Mouse (Mus musculus): ENCODE results near the gene Ubr1. TPM values are rescaled to one million over a fixed set of nuclear protein-coding genes. Genes with fewer than 3 reads are reported as not detected.
A peak's percentile ranks its signal among the peaks of the same experiment; 100 is the strongest.
"Not testable (repeated sequence)": the region's sequence is repeated elsewhere in the genome, so short reads cannot be mapped to it uniquely, and the experiment has no call there.

The Ubr1 gene
- polyA plus RNA-seq, 1 experiment from 2014 or later: 33.4 TPM

DNA sequence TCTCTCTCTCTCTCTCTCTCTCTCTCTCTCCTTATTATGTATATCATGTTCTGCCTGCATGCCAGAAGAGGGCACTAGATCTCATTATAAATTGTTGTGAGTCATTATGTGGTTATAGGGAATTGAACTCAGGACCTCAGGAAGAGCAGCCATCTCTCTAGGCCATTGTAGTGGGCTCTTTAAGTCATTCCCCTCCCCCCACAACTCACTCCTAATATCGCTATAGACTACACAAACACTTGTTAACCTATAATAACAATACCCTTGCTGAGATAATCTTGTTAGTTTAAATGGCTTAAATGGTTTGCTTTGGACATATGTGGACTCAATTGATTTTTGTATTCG, 8.2 kb upstream of the Ubr1 start:
- 53% methylated on average over 2 of the region's 2 CpGs for WGBS
- no peaks in the 10 kb centered on the region; the same call in 1 of the 2 replicates for H3K36me3 ChIP-seq (ENCODE audit: control insufficient read depth, insufficient read depth, low read length)
- no peak overlapping the region for H3K9ac ChIP-seq (ENCODE audit: low read depth, low read length)
- H3K4me3 ChIP-seq (ENCODE audit: low read length): no peak overlapping the region
- H3K9me3 ChIP-seq (ENCODE audit: control insufficient read depth, low read length): no peaks in the 10 kb centered on the region
- ATAC-seq: no peak
- no peak overlapping the region for H3K4me2 ChIP-seq (ENCODE audit: low read length)
- H3K27me3 ChIP-seq (replicated peaks; ENCODE audit: control insufficient read depth, insufficient read depth, low read length): no peaks in the 10 kb centered on the region
- no peak overlapping the region for H3K27ac ChIP-seq (ENCODE audit: low read depth, low read length)
- H3K4me1 ChIP-seq (ENCODE audit: control insufficient read depth, insufficient read depth, low read depth, low read length): peaks cover 5% of the 10 kb centered on the region

DNA sequence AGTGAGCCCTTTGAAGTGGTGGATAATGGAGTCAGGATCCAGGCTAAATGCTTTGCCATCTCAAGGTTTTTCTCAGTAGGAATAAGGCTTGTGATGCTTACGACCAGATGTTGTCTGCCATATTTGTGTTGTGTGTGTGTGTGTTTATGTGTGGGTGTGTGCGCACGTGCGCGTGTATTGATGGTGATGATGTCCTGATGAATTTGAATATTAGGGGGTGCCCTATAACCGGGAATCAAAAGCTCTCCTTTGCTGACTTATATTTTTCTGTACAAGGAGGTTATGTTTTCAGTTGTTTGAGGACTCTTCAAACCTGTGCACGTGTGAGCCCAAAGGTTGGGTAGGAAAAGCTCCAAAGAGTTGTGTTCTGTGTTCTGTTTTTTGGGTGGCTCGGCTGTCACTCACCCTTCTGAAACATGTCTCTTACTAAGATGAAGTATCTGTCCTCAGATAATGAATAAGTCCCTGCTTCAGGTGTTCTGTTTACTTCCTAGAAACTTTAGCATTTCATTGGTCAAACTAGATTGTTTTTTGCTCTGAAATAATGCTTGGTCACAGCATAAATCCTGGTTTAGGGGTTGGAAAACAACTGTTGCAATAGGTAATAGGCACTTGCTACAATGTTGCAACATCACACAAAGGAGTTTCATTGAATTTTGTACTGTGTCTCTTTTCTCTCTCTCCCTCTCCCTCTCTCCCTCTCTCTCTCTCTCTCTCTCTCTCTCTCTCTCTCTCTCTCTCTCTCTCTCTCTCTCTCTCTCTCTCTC, 7.6 kb upstream of the Ubr1 start:
- Histone ChIP-seq H3K4me1 (ENCODE audit: control insufficient read depth, insufficient read depth, low read depth, low read length) (peaks cover 5% of the 10 kb centered on the region), H3K27me3 (replicated peaks; ENCODE audit: control insufficient read depth, insufficient read depth, low read length) (no peaks in the 10 kb centered on the region), H3K27ac (ENCODE audit: low read depth, low read length) (peak overlapping the region; percentile 90), H3K4me3 (ENCODE audit: low read length) (peak overlapping the region; percentile 86), H3K4me2 (ENCODE audit: low read length) (peak overlapping the region; percentile 89), H3K36me3 (ENCODE audit: control insufficient read depth, insufficient read depth, low read length) (no peaks in the 10 kb centered on the region; the same call in 1 of the 2 replicates), H3K9ac (ENCODE audit: low read depth, low read length) (peak overlapping the region; percentile 96), H3K9me3 (ENCODE audit: control insufficient read depth, low read length) (no peaks in the 10 kb centered on the region)
- WGBS: 80% methylated on average over 8 of the region's 8 CpGs
- no peak; the same call in 1 of the 2 replicates for ATAC-seq

DNA sequence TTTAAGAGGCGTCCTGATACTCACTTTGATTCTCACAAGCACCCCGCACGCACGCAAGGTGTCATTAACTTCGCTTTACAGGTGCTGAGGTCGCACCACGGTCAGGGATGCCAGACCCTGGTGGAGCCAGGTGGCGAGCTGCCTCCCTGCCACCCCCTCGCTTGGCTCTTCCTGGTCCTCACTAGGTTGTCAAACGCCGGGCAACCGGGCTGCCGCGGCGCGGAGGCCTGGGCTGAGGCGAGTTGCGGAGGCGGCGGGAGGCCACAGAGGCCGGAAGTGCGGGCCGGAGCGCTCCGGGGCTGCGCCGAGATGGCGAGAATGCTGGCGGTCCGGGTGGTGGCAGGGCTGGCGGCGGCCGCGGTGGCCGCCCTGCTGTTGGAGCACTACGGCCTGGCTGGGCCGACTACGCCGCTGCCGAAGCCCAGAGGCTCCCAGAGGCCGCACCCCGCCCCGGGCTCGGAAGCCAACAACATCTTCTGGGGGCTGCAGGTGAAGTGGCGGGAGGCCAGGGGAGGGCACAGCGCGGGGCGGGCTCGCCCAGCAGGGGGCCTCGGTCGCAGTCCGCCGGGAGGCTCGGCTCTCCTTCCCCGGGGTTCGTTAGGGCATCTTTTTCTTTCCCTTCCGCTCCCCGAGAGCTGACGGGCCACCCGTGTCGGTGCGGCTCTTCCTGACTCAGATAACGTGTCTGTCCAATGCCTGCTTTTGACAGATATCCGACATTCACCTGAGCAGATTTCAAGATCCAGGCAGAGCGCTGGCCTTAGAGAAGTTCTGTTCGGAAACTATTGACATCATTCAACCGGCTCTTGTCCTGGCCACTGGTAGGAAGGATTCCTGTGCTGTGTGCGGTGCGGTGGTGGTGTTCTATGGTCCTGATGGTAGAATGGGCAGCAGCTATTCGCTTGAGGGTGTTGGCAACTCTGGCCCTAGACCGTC, 6.7 kb upstream of the Ubr1 start, which contains the start of gene Tmem62:
Tmem62 (plus strand) TSS at position 28 of the 936 bp plus-strand sequence.
- H3K4me3 ChIP-seq (ENCODE audit: low read length): peak within 1 kb of the TSS; percentile 86
- H3K36me3 ChIP-seq (ENCODE audit: control insufficient read depth, insufficient read depth, low read length): no peaks in the 10 kb centered on the region; the same call in 1 of the 2 replicates
- peak within 1 kb of the TSS; percentile 96 for H3K9ac ChIP-seq (ENCODE audit: low read depth, low read length)
- peaks cover 5% of the 10 kb centered on the region for H3K4me1 ChIP-seq (ENCODE audit: control insufficient read depth, insufficient read depth, low read depth, low read length)
- no peaks in the 10 kb centered on the region for H3K9me3 ChIP-seq (ENCODE audit: control insufficient read depth, low read length)
- H3K27ac ChIP-seq (ENCODE audit: low read depth, low read length): peak within 1 kb of the TSS; percentile 90
- 1% methylated on average over 69 of the region's 71 CpGs for WGBS
- ATAC-seq: peak; percentile 83
- H3K27me3 ChIP-seq (replicated peaks; ENCODE audit: control insufficient read depth, insufficient read depth, low read length): no peaks in the 10 kb centered on the region
- H3K4me2 ChIP-seq (ENCODE audit: low read length): peak within 1 kb of the TSS; percentile 89

DNA sequence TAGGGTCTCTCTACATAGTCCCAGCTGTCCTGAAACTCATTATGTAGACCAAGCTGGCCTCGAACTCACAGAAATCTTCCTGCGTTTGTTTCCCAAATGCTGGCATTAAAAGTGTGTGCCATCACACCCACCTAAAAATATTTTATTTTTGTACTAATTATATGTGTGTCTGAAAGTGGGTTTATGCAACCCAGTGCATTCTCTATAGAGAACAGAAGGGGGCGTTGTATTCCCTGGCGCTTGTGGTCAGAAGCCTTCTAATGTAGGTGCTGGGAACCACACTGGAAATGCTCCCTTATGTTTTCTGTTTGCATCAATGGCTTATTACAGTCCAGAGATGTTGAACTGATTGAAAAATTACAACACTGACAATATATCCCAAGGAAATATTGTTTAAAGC, 5.8 kb upstream of the Ubr1 start:
- no peak for ATAC-seq
- H3K27me3 ChIP-seq (replicated peaks; ENCODE audit: control insufficient read depth, insufficient read depth, low read length): no peaks in the 10 kb centered on the region
- 43% methylated on average over 4 of the region's 4 CpGs for WGBS
- no peak overlapping the region for H3K27ac ChIP-seq (ENCODE audit: low read depth, low read length)
- peak overlapping the region; percentile 25; the same call in 1 of the 2 replicates for H3K4me2 ChIP-seq (ENCODE audit: low read length)
- no peak overlapping the region for H3K4me3 ChIP-seq (ENCODE audit: low read length)
- no peaks in the 10 kb centered on the region; the same call in 1 of the 2 replicates for H3K36me3 ChIP-seq (ENCODE audit: control insufficient read depth, insufficient read depth, low read length)
- peaks cover 5% of the 10 kb centered on the region for H3K4me1 ChIP-seq (ENCODE audit: control insufficient read depth, insufficient read depth, low read depth, low read length)
- no peak overlapping the region for H3K9ac ChIP-seq (ENCODE audit: low read depth, low read length)
- no peaks in the 10 kb centered on the region for H3K9me3 ChIP-seq (ENCODE audit: control insufficient read depth, low read length)

DNA sequence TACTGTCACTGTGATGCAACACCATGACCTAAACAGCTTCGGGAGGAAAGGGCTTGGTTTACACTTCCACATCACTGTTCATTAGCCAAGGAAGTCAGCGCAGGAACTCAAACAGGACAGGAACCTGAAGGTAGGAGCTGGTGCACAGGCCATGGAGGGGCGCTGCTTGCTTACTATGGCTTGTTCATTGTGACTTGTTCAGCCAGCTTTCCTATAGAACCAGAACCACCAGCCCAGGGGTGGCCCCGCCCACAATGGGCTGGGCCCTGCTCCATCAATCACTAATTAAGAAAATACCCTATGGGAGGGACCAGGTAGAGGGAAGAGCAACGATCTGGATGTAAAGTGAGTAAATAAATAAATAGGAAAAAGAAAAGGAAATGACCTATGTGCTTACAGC, 2.4 kb upstream of the Ubr1 start:
- H3K36me3 ChIP-seq (ENCODE audit: control insufficient read depth, insufficient read depth, low read length): no peaks in the 10 kb centered on the region
- H3K4me2 ChIP-seq (ENCODE audit: low read length): no peak overlapping the region
- H3K4me1 ChIP-seq (ENCODE audit: control insufficient read depth, insufficient read depth, low read depth, low read length): peaks cover 15% of the 10 kb centered on the region
- no peak for ATAC-seq
- H3K27me3 ChIP-seq (replicated peaks; ENCODE audit: control insufficient read depth, insufficient read depth, low read length): no peaks in the 10 kb centered on the region
- H3K9ac ChIP-seq (ENCODE audit: low read depth, low read length): no peak overlapping the region
- no peak overlapping the region for H3K27ac ChIP-seq (ENCODE audit: low read depth, low read length)
- H3K9me3 ChIP-seq (ENCODE audit: control insufficient read depth, low read length): no peaks in the 10 kb centered on the region
- H3K4me3 ChIP-seq (ENCODE audit: low read length): no peak overlapping the region
- 23% methylated on average over 5 of the region's 5 CpGs for WGBS

- not testable (repeated sequence) for H3K36me3 ChIP-seq (ENCODE audit: control insufficient read depth, insufficient read depth, low read length); H3K27me3 ChIP-seq (replicated peaks; ENCODE audit: control insufficient read depth, insufficient read depth, low read length); H3K9me3 ChIP-seq (ENCODE audit: control insufficient read depth, low read length); H3K27ac ChIP-seq (ENCODE audit: low read depth, low read length); ATAC-seq; H3K4me3 ChIP-seq (ENCODE audit: low read length); H3K9ac ChIP-seq (ENCODE audit: low read depth, low read length); H3K4me2 ChIP-seq (ENCODE audit: low read length)
- peaks cover 15% of the 10 kb centered on the region for H3K4me1 ChIP-seq (ENCODE audit: control insufficient read depth, insufficient read depth, low read depth, low read length)
- 96% methylated on average over 8 of the region's 8 CpGs for WGBS
These were observed 1.7 kb upstream of the Ubr1 start for GRCm38 (mm10) chr2:120972257-120972656.

- Histone ChIP-seq H3K27me3 (replicated peaks; ENCODE audit: control insufficient read depth, insufficient read depth, low read length) (no peaks in the 10 kb centered on the region), H3K36me3 (ENCODE audit: control insufficient read depth, insufficient read depth, low read length) (no peaks in the 10 kb centered on the region), H3K9me3 (ENCODE audit: control insufficient read depth, low read length) (no peaks in the 10 kb centered on the region), H3K9ac (ENCODE audit: low read depth, low read length) (no peak overlapping the region), H3K4me1 (ENCODE audit: control insufficient read depth, insufficient read depth, low read depth, low read length) (peaks cover 14% of the 10 kb centered on the region), H3K27ac (ENCODE audit: low read depth, low read length) (no peak overlapping the region), H3K4me2 (ENCODE audit: low read length) (no peak overlapping the region), H3K4me3 (ENCODE audit: low read length) (no peak overlapping the region)
- WGBS: 92% methylated on average over 4 of the region's 4 CpGs
- no peak for ATAC-seq
These were observed 1.3 kb upstream of the Ubr1 start for GRCm38 (mm10) chr2:120971766-120972165.

DNA sequence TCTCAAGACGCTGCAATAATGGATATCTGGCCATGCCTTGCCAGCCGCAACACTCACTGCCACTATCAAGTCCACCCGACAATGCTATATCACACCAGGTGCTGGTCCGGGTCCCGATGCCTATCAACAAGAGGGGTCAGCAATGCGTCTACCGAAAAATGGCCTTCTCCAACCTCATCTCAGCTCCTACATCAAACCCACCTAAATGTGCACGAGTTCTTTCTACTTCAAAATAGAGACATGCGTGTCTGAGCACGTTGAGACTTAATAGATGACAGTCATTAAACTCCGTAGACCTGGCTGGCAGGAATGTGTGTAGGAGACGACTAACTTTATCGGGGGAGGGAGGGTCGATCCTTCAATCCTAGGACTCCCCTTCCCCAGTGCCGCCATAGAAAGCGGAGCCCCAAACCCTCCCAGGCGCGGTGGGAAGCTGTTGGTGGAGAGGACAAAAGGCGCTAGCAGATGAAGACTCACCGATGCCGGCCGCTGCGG, 423 bp downstream of the Ubr1 start:
- under 1% methylated on average over 22 of the region's 23 CpGs for WGBS
- Histone ChIP-seq H3K9ac (ENCODE audit: low read depth, low read length) (peak overlapping the region; percentile 85), H3K4me1 (ENCODE audit: control insufficient read depth, insufficient read depth, low read depth, low read length) (peaks cover 11% of the 10 kb centered on the region), H3K27ac (ENCODE audit: low read depth, low read length) (peak overlapping the region; percentile 88), H3K9me3 (ENCODE audit: control insufficient read depth, low read length) (no peaks in the 10 kb centered on the region), H3K36me3 (ENCODE audit: control insufficient read depth, insufficient read depth, low read length) (no peaks in the 10 kb centered on the region), H3K4me2 (ENCODE audit: low read length) (peak overlapping the region; percentile 55), H3K4me3 (ENCODE audit: low read length) (peak overlapping the region; percentile 74), H3K27me3 (replicated peaks; ENCODE audit: control insufficient read depth, insufficient read depth, low read length) (no peaks in the 10 kb centered on the region)
- ATAC-seq: peak; percentile 75

DNA sequence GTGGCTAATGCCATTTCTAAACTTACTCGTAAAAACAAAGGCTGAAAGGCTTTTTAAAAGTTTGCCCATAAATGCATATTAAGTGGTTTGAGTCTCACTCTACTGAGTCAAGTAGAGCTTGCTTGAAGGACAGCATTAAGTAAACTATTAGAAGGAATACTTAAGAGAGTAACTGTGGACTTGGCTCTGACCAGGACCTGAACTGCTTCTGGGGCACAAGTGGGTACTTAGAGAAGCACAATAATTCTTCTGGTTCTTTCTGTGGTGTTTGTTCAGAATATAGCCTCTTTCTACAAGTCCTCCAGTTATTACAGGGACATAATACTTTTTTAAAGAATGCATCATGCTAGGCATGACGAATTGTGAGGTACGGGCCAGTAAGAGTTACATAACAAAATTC, 5.0 kb downstream of the Ubr1 start:
- WGBS: 92% methylated on average over 3 of the region's 3 CpGs
- no peak for ATAC-seq

More for the DNA sequence above, 5.0 kb downstream of the Ubr1 start:
- Histone ChIP-seq H3K9ac (ENCODE audit: low read depth, low read length) (no peak overlapping the region), H3K36me3 (ENCODE audit: control insufficient read depth, insufficient read depth, low read length) (no peaks in the 10 kb centered on the region), H3K9me3 (ENCODE audit: control insufficient read depth, low read length) (no peaks in the 10 kb centered on the region), H3K4me1 (ENCODE audit: control insufficient read depth, insufficient read depth, low read depth, low read length) (peaks cover 11% of the 10 kb centered on the region), H3K4me2 (ENCODE audit: low read length) (no peak overlapping the region), H3K27me3 (replicated peaks; ENCODE audit: control insufficient read depth, insufficient read depth, low read length) (no peaks in the 10 kb centered on the region), H3K27ac (ENCODE audit: low read depth, low read length) (no peak overlapping the region), H3K4me3 (ENCODE audit: low read length) (no peak overlapping the region)

Data from hindbrain, embryonic 16.5 days (tissue).